Mouse (Mus musculus) Patski (cell line): ENCODE data around the gene Fam118b. TPM values are rescaled to one million over a fixed set of nuclear protein-coding genes. Genes with fewer than 3 reads are reported as not detected.

Source experiments
- ATAC-seq: fragments of 100-300 bp; one replicate; pipeline ENCODE4 v1.8.0; 2021
- CTCF ChIA-PET: fragments of 350-600 bp; sonication (Branson Sonifier 250); formaldehyde crosslinking; loops from one replicate; lab custom pipeline; 2022; ENCODE audit warnings: inconsistent platforms; lab: Charles Lee
- POLR2A ChIA-PET: fragments of 350-600 bp; sonication (Branson Sonifier 250); formaldehyde crosslinking; loops from one replicate; lab custom pipeline; 2022; ENCODE audit warnings: antibody characterized with exemption, inconsistent platforms; lab: Charles Lee
- DNase-seq: peaks from one replicate; pipeline ENCODE4 v3.0.0-alpha.2; 2011; ENCODE audit warnings: low read depth, low spot score
- H3K27me3 ChIP-seq: fragments of 371-371 bp; one replicate; pipeline ENCODE4 v1.5.1; 2021
- CTCF ChIP-seq: fragments of 100-300 bp; IDR thresholded peaks from one replicate; pipeline ENCODE4 v1.5.1; 2021
- in situ Hi-C: fragments of 300-500 bp; cut with MboI; formaldehyde crosslinking; loops from 3 replicates; pipeline ENCODE4 v1.11.1; 2018; ENCODE audit warnings: low pct_unique_long_range_greater_than_20kb, mixed read lengths
- polyA plus RNA-seq: library from polyadenylated mRNA; unstranded; gene quantifications from one replicate; pipeline ENCODE4 v1.2.3, GENCODE M21; 2021

Gene Fam118b
- 30.5 TPM for polyA plus RNA-seq

GRCm38 (mm10) chr9:35267146-35267975 lies at the start of gene Fam118b, which contains the start of gene Rpusd4:
Gene Fam118b (minus strand): TSS chr9:35267805.
Gene Rpusd4 (plus strand): TSS chr9:35267865.
- no peak for DNase-seq
- in situ Hi-C loops = loop anchor here (25.0 kb wide), 1 partner anchor 1495 kb away; the partner anchor contains the start of gene Stt3a
- peak; percentile 82 for ATAC-seq
- ChIA-PET POLR2A (interaction anchor here (1.1 kb wide), 1 partner anchor 10 kb away, joined by 3 read pairs; no protein-coding TSS in a partner anchor), CTCF (interaction anchor here (0.8 kb wide), 1 partner anchor 13 kb away, joined by 3 read pairs; no protein-coding TSS in a partner anchor)
- TF ChIP-seq CTCF = no peak
- no peaks in the 10 kb centered on the region for H3K27me3 ChIP-seq

GRCm38 (mm10) chr9:35316771-35317211 lies 49.2 kb upstream of the Fam118b start:
- H3K27me3 ChIP-seq = no peaks in the 10 kb centered on the region
- TF ChIP-seq CTCF = no peak
- in situ Hi-C loops = no loop called here
- no peak for ATAC-seq
- ChIA-PET POLR2A (no interaction called here), CTCF (interaction anchor here (1.1 kb wide), 1 partner anchor 14 kb away, joined by 3 read pairs; no protein-coding TSS in a partner anchor)
- no peak for DNase-seq

GRCm38 (mm10) chr9:35314254-35314653 lies 46.6 kb upstream of the Fam118b start:
- ATAC-seq (no peak), DNase-seq (no peak)
- ChIA-PET POLR2A (interaction anchor here (0.6 kb wide), 1 partner anchor 174 kb away, joined by 4 read pairs; no protein-coding TSS in a partner anchor), CTCF (no interaction called here)
- in situ Hi-C loops = no loop called here
- H3K27me3 ChIP-seq = no peaks in the 10 kb centered on the region
- TF ChIP-seq CTCF = no peak

- H3K27me3 ChIP-seq = no peaks in the 10 kb centered on the region
- ATAC-seq (no peak), DNase-seq (no peak)
- ChIA-PET CTCF (interaction anchor here (2.4 kb wide), 1 partner anchor 11 kb away, joined by 12 read pairs; no protein-coding TSS in a partner anchor), POLR2A (interaction anchor here (0.6 kb wide), 1 partner anchor 85 kb away, joined by 3 read pairs; no protein-coding TSS in a partner anchor)
- in situ Hi-C loops = no loop called here
- no peak for TF ChIP-seq CTCF
Observed at GRCm38 (mm10) chr9:35313601-35314000, 46.0 kb upstream of the Fam118b start.

GRCm38 (mm10) chr9:35312516-35312915 lies 44.9 kb upstream of the Fam118b start:
- no peak for TF ChIP-seq CTCF
- ATAC-seq (no peak), DNase-seq (no peak)
- ChIA-PET CTCF (interaction anchor here (1.7 to 2.4 kb wide), 2 partner anchors 10 to 113 kb away, joined by 4 to 12 read pairs; no protein-coding TSS in a partner anchor), POLR2A (no interaction called here)
- H3K27me3 ChIP-seq = no peaks in the 10 kb centered on the region
- in situ Hi-C loops = no loop called here

- no peak for TF ChIP-seq CTCF
- in situ Hi-C loops = no loop called here
- CTCF ChIA-PET = no interaction called here
- no peaks in the 10 kb centered on the region for H3K27me3 ChIP-seq
- ATAC-seq = no peak
- POLR2A ChIA-PET = no interaction called here
- DNase-seq = no peak
Observed at GRCm38 (mm10) chr9:35310377-35310776, 42.8 kb upstream of the Fam118b start.

- no peaks in the 10 kb centered on the region for H3K27me3 ChIP-seq
- CTCF ChIA-PET = interaction anchor here (0.8 to 1.6 kb wide), 3 partner anchors 8 to 228 kb away, joined by 3 to 5 read pairs (median 5); no protein-coding TSS in a partner anchor
- DNase-seq = no peak
- ATAC-seq = no peak
- POLR2A ChIA-PET = interaction anchor here (0.6 kb wide), 1 partner anchor 21 kb away, joined by 4 read pairs; no protein-coding TSS in a partner anchor
- no peak for TF ChIP-seq CTCF
- in situ Hi-C loops = no loop called here
Observed at GRCm38 (mm10) chr9:35307461-35307860, 39.9 kb upstream of the Fam118b start.

GRCm38 (mm10) chr9:35302172-35302571 lies 34.6 kb upstream of the Fam118b start:
- TF ChIP-seq CTCF = no peak
- no peaks in the 10 kb centered on the region for H3K27me3 ChIP-seq
- ChIA-PET POLR2A (interaction anchor here (0.6 kb wide), 1 partner anchor 58 kb away, joined by 3 read pairs; no protein-coding TSS in a partner anchor), CTCF (interaction anchor here (3.1 kb wide), 1 partner anchor 10 kb away, joined by 12 read pairs; no protein-coding TSS in a partner anchor)
- in situ Hi-C loops = no loop called here
- ATAC-seq = no peak
- DNase-seq = no peak

GRCm38 (mm10) chr9:35297791-35298190 lies 30.2 kb upstream of the Fam118b start:
- ChIA-PET POLR2A (no interaction called here), CTCF (interaction anchor here (1.1 to 1.3 kb wide), 2 partner anchors 13 to 28 kb away, joined by 3 read pairs; no protein-coding TSS in a partner anchor)
- ATAC-seq (no peak), DNase-seq (no peak)
- H3K27me3 ChIP-seq = no peaks in the 10 kb centered on the region
- in situ Hi-C loops = no loop called here
- TF ChIP-seq CTCF = no peak

GRCm38 (mm10) chr9:35293465-35293864 lies 25.9 kb upstream of the Fam118b start:
- DNase-seq (no peak), ATAC-seq (no peak)
- TF ChIP-seq CTCF = no peak
- ChIA-PET POLR2A (interaction anchor here (0.6 kb wide), 1 partner anchor 133 kb away, joined by 3 read pairs; no protein-coding TSS in a partner anchor), CTCF (interaction anchor here (1.6 to 2.2 kb wide), 2 partner anchors 11 to 143 kb away, joined by 3 to 6 read pairs; no protein-coding TSS in a partner anchor)
- in situ Hi-C loops = no loop called here
- H3K27me3 ChIP-seq = no peaks in the 10 kb centered on the region
